Mouse (Mus musculus): ENCODE results near the gene A930004D18Rik. TPM values are rescaled to one million over a fixed set of nuclear protein-coding genes. Genes with fewer than 3 reads are reported as not detected.
A peak's percentile ranks its signal among the peaks of the same experiment; 100 is the strongest.

A930004D18Rik gene
- total and polyA plus RNA-seq, 3 experiments: 0.39 to 1.8 TPM; not detected in 1

DNA sequence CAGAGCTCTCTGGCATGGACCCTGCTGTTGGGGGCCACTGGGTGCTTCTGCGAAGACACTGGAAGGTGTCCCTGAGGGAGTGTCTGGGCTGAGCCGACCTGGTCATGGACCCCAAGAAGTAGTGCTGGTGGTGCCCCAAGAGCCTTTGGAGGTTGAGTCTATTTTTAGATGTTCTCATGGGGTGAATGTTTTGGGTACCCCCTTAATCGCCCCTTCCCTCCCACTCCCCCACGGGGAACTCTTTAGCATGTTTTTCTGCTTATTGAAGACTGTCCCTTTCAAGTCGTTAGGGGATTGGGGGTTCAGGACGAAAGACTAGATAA, 28.1 kb upstream of the A930004D18Rik start:
- peak overlapping the region; percentile 85 to 87 for H3K4me3 ChIP-seq (ENCODE audit: control insufficient read depth in 1 of 2, insufficient read depth in 1 of 2, low read depth in 2 of 2, low read length in 2 of 2)
- H3K27me3 ChIP-seq (ENCODE audit: control insufficient read depth in 1 of 2, insufficient read depth in 2 of 2, low read length in 2 of 2): no peaks in the 10 kb centered on the region
- no peaks in the 10 kb centered on the region for H3K9me3 ChIP-seq (replicated peaks; ENCODE audit: insufficient read depth, low read length)
- H3K36me3 ChIP-seq (ENCODE audit: control insufficient read depth in 1 of 2, insufficient read depth in 2 of 2, low read length in 2 of 2): peaks cover 15 to 33% of the 10 kb centered on the region in 2 experiments
- TF ChIP-seq NELFE (IDR thresholded peaks at IDR 0.05; ENCODE audit: low read depth, low read length) (no peak), KAT2A (conservative IDR thresholded peaks at IDR 0.05; ENCODE audit: low read depth, low read length) (no peak), MAX (IDR thresholded peaks at IDR 0.05; ENCODE audit: low read length) (no peak), ZKSCAN1 (IDR thresholded peaks at IDR 0.05; ENCODE audit: low read depth, low read length) (no peak), POLR2AphosphoS5 (IDR thresholded peaks at IDR 0.05; ENCODE audit: borderline replicate concordance, low read depth, low read length) (no peak), EP300 (IDR thresholded peaks at IDR 0.05; ENCODE audit: low read depth in 1 of 2, low read length in 2 of 2) (0 out of 4 replicates have a peak, but pooled peaks of 1 of the 2 experiments have one; percentile 19)
- H3K79me2 ChIP-seq (ENCODE audit: control insufficient read depth, insufficient read depth, low read length, poor library complexity): peaks cover 43% of the 10 kb centered on the region
- no peak for DNase-seq (ENCODE audit: low read depth, low spot score)
- peak overlapping the region; percentile 79 for H3K27ac ChIP-seq (ENCODE audit: control insufficient read depth, low read depth, low read length)
- H3K4me1 ChIP-seq (ENCODE audit: control insufficient read depth in 1 of 2, insufficient read depth in 2 of 2, low read length in 2 of 2): peaks cover 8 to 10% of the 10 kb centered on the region in 2 experiments
- peak overlapping the region; percentile 93 for H3K9ac ChIP-seq (ENCODE audit: control insufficient read depth, low read depth, low read length, poor library complexity, severe bottlenecking)

DNA sequence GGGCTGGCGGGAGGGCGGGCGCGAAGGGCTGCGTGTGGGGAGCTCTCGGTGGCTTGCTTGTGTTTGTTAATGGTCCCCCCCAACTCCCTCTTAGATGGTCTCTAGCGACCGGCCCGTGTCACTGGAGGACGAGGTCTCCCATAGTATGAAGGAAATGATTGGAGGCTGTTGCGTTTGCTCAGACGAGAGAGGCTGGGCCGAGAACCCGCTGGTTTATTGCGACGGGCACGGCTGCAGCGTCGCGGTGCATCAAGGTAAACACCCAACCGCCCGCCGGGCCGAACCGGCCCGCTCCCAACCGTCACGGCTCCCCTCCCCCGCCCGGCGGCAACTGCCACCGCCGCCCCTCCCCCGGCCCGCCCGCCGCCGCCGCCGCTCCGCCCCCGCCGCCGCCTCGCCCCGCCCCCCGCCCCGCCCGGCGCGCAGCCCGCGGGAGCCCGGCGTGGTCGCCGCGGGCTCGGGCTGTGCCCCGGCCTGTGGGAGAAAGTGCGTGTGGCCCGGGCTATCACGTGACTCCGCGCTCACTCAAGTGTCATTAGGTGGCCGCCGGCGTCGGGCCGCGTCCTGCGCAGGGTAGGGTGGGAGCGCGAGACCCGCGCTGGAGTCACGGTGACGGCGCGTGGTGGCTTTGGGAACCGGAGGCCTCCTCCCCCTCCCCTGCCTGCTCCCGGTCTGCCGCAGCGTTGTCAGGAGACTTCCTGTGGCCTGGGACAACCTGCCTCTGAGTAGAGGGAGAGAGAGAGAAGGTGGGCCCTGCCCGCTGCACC, 27.6 kb upstream of the A930004D18Rik start:
- Histone ChIP-seq H3K9me3 (replicated peaks; ENCODE audit: insufficient read depth, low read length) (no peaks in the 10 kb centered on the region), H3K27me3 (ENCODE audit: control insufficient read depth in 1 of 2, insufficient read depth in 2 of 2, low read length in 2 of 2) (no peaks in the 10 kb centered on the region), H3K79me2 (ENCODE audit: control insufficient read depth, insufficient read depth, low read length, poor library complexity) (peaks cover 42% of the 10 kb centered on the region), H3K4me1 (ENCODE audit: control insufficient read depth in 1 of 2, insufficient read depth in 2 of 2, low read length in 2 of 2) (peaks cover 8 to 10% of the 10 kb centered on the region in 2 experiments), H3K4me3 (ENCODE audit: control insufficient read depth in 1 of 2, insufficient read depth in 1 of 2, low read depth in 2 of 2, low read length in 2 of 2) (peak overlapping the region; percentile 85 to 88), H3K9ac (ENCODE audit: control insufficient read depth, low read depth, low read length, poor library complexity, severe bottlenecking) (peak overlapping the region; percentile 97), H3K27ac (ENCODE audit: control insufficient read depth, low read depth, low read length) (peak overlapping the region; percentile 100), H3K36me3 (ENCODE audit: control insufficient read depth in 1 of 2, insufficient read depth in 2 of 2, low read length in 2 of 2) (peaks cover 14 to 33% of the 10 kb centered on the region in 2 experiments)
- TF ChIP-seq CTCF (IDR thresholded peaks at IDR 0.05 in 2 of 3, conservative IDR thresholded peaks at IDR 0.05 in 1 of 3; ENCODE audit: control insufficient read depth in 1 of 3, insufficient read depth in 1 of 3, low read depth in 2 of 3, low read length in 3 of 3, poor library complexity in 1 of 3, severe bottlenecking in 1 of 3): 0 out of 6 replicates have a peak, but pooled peaks of 1 of the 3 experiments have one; percentile 2
- peak; percentile 50 for TF ChIP-seq NELFE (IDR thresholded peaks at IDR 0.05; ENCODE audit: low read depth, low read length)
- peak; percentile 53 to 82 for TF ChIP-seq POLR2A (IDR thresholded peaks at IDR 0.05; ENCODE audit: control insufficient read depth in 1 of 2, insufficient read depth in 1 of 2, low read depth in 1 of 2, low read length in 2 of 2, poor library complexity in 1 of 2)
- 0 out of 2 replicates have a peak, but pooled peaks have one; percentile 41 for TF ChIP-seq CHD1 (IDR thresholded peaks at IDR 0.05; ENCODE audit: low read depth, low read length)
- 0 out of 2 replicates have a peak, but pooled peaks have one; percentile 51 for TF ChIP-seq ZMIZ1 (IDR thresholded peaks at IDR 0.05; ENCODE audit: low read depth, low read length)
- TF ChIP-seq EP300 (IDR thresholded peaks at IDR 0.05; ENCODE audit: low read depth in 1 of 2, low read length in 2 of 2): peak in 1 of 2 experiments; percentile 46; a peak in 1 of 4 replicates
- no peak for TF ChIP-seq TCF12 (IDR thresholded peaks at IDR 0.05; ENCODE audit: low read depth, low read length)
- TF ChIP-seq USF1 (IDR thresholded peaks at IDR 0.05; ENCODE audit: low read depth, low read length): peak; percentile 81
- no peak for TF ChIP-seq ZNF384 (IDR thresholded peaks at IDR 0.05; ENCODE audit: low read depth, low read length)
- TF ChIP-seq HCFC1 (IDR thresholded peaks at IDR 0.05; ENCODE audit: low read depth, low read length): no peak
- peak; percentile 90 for TF ChIP-seq MYB (IDR thresholded peaks at IDR 0.05; ENCODE audit: low read depth, low read length)
- TF ChIP-seq MXI1 (IDR thresholded peaks at IDR 0.05; ENCODE audit: low read depth, low read length): peak; percentile 70
- peak; percentile 64; the same call in 1 of the 2 replicates for TF ChIP-seq SIN3A (IDR thresholded peaks at IDR 0.05; ENCODE audit: low read length)
- no peak for TF ChIP-seq MAZ (IDR thresholded peaks at IDR 0.05; ENCODE audit: low read depth, low read length)
- peak; percentile 53; the same call in 1 of the 2 replicates for TF ChIP-seq MAX (IDR thresholded peaks at IDR 0.05; ENCODE audit: low read length)
- 0 out of 2 replicates have a peak, but pooled peaks have one; percentile 18 for TF ChIP-seq CHD2 (IDR thresholded peaks at IDR 0.05; ENCODE audit: low read length)
- peak in 1 of 2 experiments; percentile 7; a peak in 1 of 4 replicates for TF ChIP-seq USF2 (IDR thresholded peaks at IDR 0.05; ENCODE audit: borderline replicate concordance in 1 of 2, insufficient read depth in 1 of 2, low read depth in 1 of 2, low read length in 2 of 2)
- TF ChIP-seq BHLHE40 (IDR thresholded peaks at IDR 0.05; ENCODE audit: borderline replicate concordance, low read depth, low read length): peak; percentile 37
- peak; percentile 75 for DNase-seq (ENCODE audit: low read depth, low spot score)
